Comparison of ENCODE assay signal across 8 mouse cellular contexts in genomic region chr17:15065391-15066024, GRCm38 (mm10). TPM values are rescaled to one million over a fixed set of nuclear protein-coding genes. Genes with fewer than 3 reads are reported as not detected.
DNase-seq lines count a peak whose midpoint lies in the region; ATAC-seq and TF ChIP-seq lines count a peak whose summit lies in the region.

No protein-coding gene starts in this region.

- no peaks in the 10 kb centered on the region for H3K9me3 ChIP-seq in liver, embryonic 14.5 days (ENCODE audit: control insufficient read depth, low read length)
- no peaks in the 10 kb centered on the region for H3K9me3 ChIP-seq in neural tube, embryonic 14.5 days (ENCODE audit: control insufficient read depth, low read length)

- peak; percentile 18 to 24 for DNase-seq in B cell, adult 2 months
- peak; percentile 67 to 69 for DNase-seq in adrenal gland, adult 18-20 months (ENCODE audit: low spot score in 2 of 2)
- peak; percentile 70 for DNase-seq in embryo, embryonic 11.5 days (ENCODE audit: low read depth, low spot score)
- DNase-seq in heart, adult 2 months: peak; percentile 63 to 69
- DNase-seq in kidney, adult 2 months: peak; percentile 80
- DNase-seq in liver, embryonic 14.5 days (ENCODE audit: low read depth in 3 of 3, low spot score in 3 of 3): peak in 2 of 3 experiments; percentile 22 to 35

- H3K27ac ChIP-seq in heart, adult 2 months: no peak overlapping the region
- no peak overlapping the region for H3K27ac ChIP-seq in kidney, adult 2 months (ENCODE audit: insufficient read depth, low read depth, low read length)
- no peak overlapping the region for H3K27ac ChIP-seq in liver, embryonic 14.5 days
- peak overlapping the region; percentile 50 for H3K27ac ChIP-seq in neural tube, embryonic 14.5 days (ENCODE audit: low read depth, low read length)

- 40% methylated on average over 13 of the region's 13 CpGs for WGBS in heart, adult 2 months
- WGBS in kidney, adult 2 months: 43% methylated on average over 13 of the region's 13 CpGs
- WGBS in liver, embryonic 14.5 days (ENCODE audit: insufficient replicate concordance): 44% methylated on average over 13 of the region's 13 CpGs
- WGBS in neural tube, embryonic 14.5 days: 46% methylated on average over 13 of the region's 13 CpGs

- H3K79me2 ChIP-seq in heart, adult 2 months (replicated peaks; ENCODE audit: control insufficient read depth, insufficient read depth, low read length): no peaks in the 10 kb centered on the region

- peak; percentile 76 for TF ChIP-seq EP300 in heart, adult 2 months (IDR thresholded peaks at IDR 0.05; ENCODE audit: insufficient read depth, low read depth, low read length)
- TF ChIP-seq EP300 in liver, embryonic 14.5 days (IDR thresholded peaks at IDR 0.05; ENCODE audit: low read depth): no peak

- TF ChIP-seq POLR2A in heart, adult 2 months (IDR thresholded peaks at IDR 0.05; ENCODE audit: insufficient read depth, low read depth, low read length): no peak
- no peak for TF ChIP-seq POLR2A in kidney, adult 2 months (IDR thresholded peaks at IDR 0.05; ENCODE audit: low read depth, low read length)

- peaks cover 7% of the 10 kb centered on the region for H3K4me1 ChIP-seq in heart, adult 2 months (ENCODE audit: control insufficient read depth, insufficient read depth, low read length)
- peaks cover 6% of the 10 kb centered on the region; the same call in 1 of the 2 replicates for H3K4me1 ChIP-seq in kidney, adult 2 months (ENCODE audit: control insufficient read depth, insufficient read depth, low read length)
- H3K4me1 ChIP-seq in liver, embryonic 14.5 days (replicated peaks; ENCODE audit: control insufficient read depth in 2 of 2, insufficient read depth in 2 of 2, low read length in 1 of 2): peaks cover 0 to 17% of the 10 kb centered on the region in 2 experiments; a peak in 2 of 4 replicates
- H3K4me1 ChIP-seq in neural tube, embryonic 14.5 days (ENCODE audit: control insufficient read depth, insufficient read depth, low read length): no peaks in the 10 kb centered on the region; the same call in 1 of the 2 replicates

- no peak overlapping the region for H3K4me3 ChIP-seq in heart, adult 2 months
- no peak overlapping the region for H3K4me3 ChIP-seq in kidney, adult 2 months (ENCODE audit: insufficient read depth, low read depth, low read length)
- H3K4me3 ChIP-seq in liver, embryonic 14.5 days (ENCODE audit: insufficient read depth in 1 of 2, low read depth in 2 of 2, low read length in 2 of 2): no peak overlapping the region
- 0 out of 2 replicates have a peak overlapping the region, but pooled peaks have one; percentile 8 for H3K4me3 ChIP-seq in neural tube, embryonic 14.5 days (ENCODE audit: low read depth, low read length)

- intact Hi-C loops in heart, adult 2 months (cut with DNase I): loop anchor here (1.0 to 5.0 kb wide), 5 partner anchors 127 to 402 kb away; partner anchors contain the start of gene Fam120b

- H3K27me3 ChIP-seq in heart, adult 2 months (ENCODE audit: control insufficient read depth, insufficient read depth, low read length): no peaks in the 10 kb centered on the region
- H3K27me3 ChIP-seq in kidney, adult 2 months (replicated peaks; ENCODE audit: control insufficient read depth, insufficient read depth, low read length): no peaks in the 10 kb centered on the region
- no peaks in the 10 kb centered on the region for H3K27me3 ChIP-seq in liver, embryonic 14.5 days (ENCODE audit: control insufficient read depth, insufficient read depth, low read length)
- H3K27me3 ChIP-seq in neural tube, embryonic 14.5 days (ENCODE audit: control insufficient read depth, insufficient read depth, low read length): no peaks in the 10 kb centered on the region

- TF ChIP-seq CTCF in heart, adult 2 months (IDR thresholded peaks at IDR 0.05): peak; percentile 92
- TF ChIP-seq CTCF in kidney, adult 2 months (conservative IDR thresholded peaks at IDR 0.05; ENCODE audit: insufficient read depth, insufficient read length, low read depth, low read length): peak; percentile 76
- peak; percentile 73 for TF ChIP-seq CTCF in liver, embryonic 14.5 days (IDR thresholded peaks at IDR 0.05; ENCODE audit: low read depth)

- ATAC-seq in liver, embryonic 14.5 days (ENCODE audit: insufficient read depth): no peak
- ATAC-seq in neural tube, embryonic 14.5 days (ENCODE audit: low read depth): peak; percentile 84
- ATAC-seq in monocyte, adult 5-6 weeks (replicated peaks; ENCODE audit: insufficient number of reproducible peaks, low FRiP score, low TSS enrichment, poor library complexity, severe bottlenecking): no peak

- H3K36me3 ChIP-seq in heart, adult 2 months (ENCODE audit: control insufficient read depth, insufficient read depth, low read length): no peaks in the 10 kb centered on the region
- no peaks in the 10 kb centered on the region; the same call in 1 of the 2 replicates for H3K36me3 ChIP-seq in kidney, adult 2 months (ENCODE audit: control insufficient read depth, insufficient read depth, low read length)
- H3K36me3 ChIP-seq in liver, embryonic 14.5 days (replicated peaks; ENCODE audit: control insufficient read depth, insufficient read depth, low read depth): no peaks in the 10 kb centered on the region; the same call in none of the 2 replicates
- H3K36me3 ChIP-seq in neural tube, embryonic 14.5 days (ENCODE audit: control insufficient read depth, insufficient read depth, low read length): 0 out of 2 replicates have a peak, but pooled peaks cover 11% of the 10 kb centered on the region

- H3K9ac ChIP-seq in heart, adult 2 months (ENCODE audit: low read depth, low read length): no peak overlapping the region
- H3K9ac ChIP-seq in liver, embryonic 14.5 days (replicated peaks): no peak overlapping the region
- H3K9ac ChIP-seq in neural tube, embryonic 14.5 days (replicated peaks; ENCODE audit: low read depth, low read length): no peak overlapping the region; the same call in 1 of the 2 replicates

- no peak overlapping the region for H3K4me2 ChIP-seq in liver, embryonic 14.5 days (ENCODE audit: low read depth)
- peak overlapping the region; percentile 41 for H3K4me2 ChIP-seq in neural tube, embryonic 14.5 days (ENCODE audit: low read depth, low read length)

RNA-seq across cellular contexts. Expression of gene Gm3448, which starts 24.2 kb away (rescaled TPM):
- 1 to 10 TPM; 5.4 to 5.6 TPM for total RNA-seq in adrenal gland, adult 18-20 months (2021)
- total RNA-seq in heart, adult 2 months (2021): 1 to 10 TPM; 1.0 TPM
- 0.84 and 1.00 TPM in 2 replicates for polyA plus RNA-seq in heart, adult 2 months (2012; rRNA removed)
- polyA plus RNA-seq in kidney, adult 2 months (2012; rRNA removed): 0.88 and 1.1 TPM in 2 replicates
- 1.4 and 1.7 TPM in 2 replicates for polyA plus RNA-seq in liver, embryonic 14.5 days (2012; rRNA removed)
- 3.6 and 4.0 TPM in 2 replicates for polyA plus RNA-seq in liver, embryonic 14.5 days (2014; fragmentation: Nextera tagmentation; extraction: Ambion mirVana)
- 2.6 and 4.2 TPM in 2 replicates for polyA plus RNA-seq in neural tube, embryonic 14.5 days (2014; fragmentation: Nextera tagmentation; extraction: Ambion mirVana)
- total RNA-seq in monocyte, adult 5-6 weeks (2017): 11.6 to 15.3 TPM (median 14.7 TPM) in 3 replicates

RNA-seq across cellular contexts. Expression of gene Tcte3, which starts 24.2 kb away (rescaled TPM):
- total RNA-seq in adrenal gland, adult 18-20 months (2021): 1 to 10 TPM in 1 of 2 experiments, under 1 TPM in 1; 0.99 to 2.6 TPM
- total RNA-seq in heart, adult 2 months (2021): under 1 TPM in 1 of 2 experiments, not detected in 1; 0.52 TPM
- 1.6 TPM in 1 of 2 replicates, not detected in the other for polyA plus RNA-seq in heart, adult 2 months (2012; rRNA removed)
- not detected in 2 replicates for polyA plus RNA-seq in kidney, adult 2 months (2012; rRNA removed)
- 0.94 and 1.3 TPM in 2 replicates for polyA plus RNA-seq in liver, embryonic 14.5 days (2012; rRNA removed)
- 2.1 and 2.9 TPM in 2 replicates for polyA plus RNA-seq in liver, embryonic 14.5 days (2014; fragmentation: Nextera tagmentation; extraction: Ambion mirVana)
- 0.68 TPM in 1 of 2 replicates, not detected in the other for polyA plus RNA-seq in neural tube, embryonic 14.5 days (2014; fragmentation: Nextera tagmentation; extraction: Ambion mirVana)
- 0.75 to 1.7 TPM in 2 of 3 replicates, not detected in the other for total RNA-seq in monocyte, adult 5-6 weeks (2017)

RNA-seq across cellular contexts. Expression of gene Ermard, which starts 24.5 kb away (rescaled TPM):
- 10 to 100 TPM; 40.0 to 48.1 TPM for total RNA-seq in adrenal gland, adult 18-20 months (2021)
- 10 to 100 TPM; 23.6 to 25.8 TPM for total RNA-seq in heart, adult 2 months (2021)
- 34.4 and 38.6 TPM in 2 replicates for polyA plus RNA-seq in heart, adult 2 months (2012; rRNA removed)
- 40.6 and 42.7 TPM in 2 replicates for polyA plus RNA-seq in kidney, adult 2 months (2012; rRNA removed)
- polyA plus RNA-seq in liver, embryonic 14.5 days (2012; rRNA removed): 14.6 and 21.3 TPM in 2 replicates
- 16.3 and 16.9 TPM in 2 replicates for polyA plus RNA-seq in liver, embryonic 14.5 days (2014; fragmentation: Nextera tagmentation; extraction: Ambion mirVana)
- polyA plus RNA-seq in neural tube, embryonic 14.5 days (2014; fragmentation: Nextera tagmentation; extraction: Ambion mirVana): 88.5 and 99.2 TPM in 2 replicates
- 95.1 to 106 TPM (median 98.2 TPM) in 3 replicates for total RNA-seq in monocyte, adult 5-6 weeks (2017)

RNA-seq across cellular contexts. Expression of gene Gm3435, which starts 55.5 kb away (rescaled TPM):
- 1 to 10 TPM; 2.6 to 5.0 TPM for total RNA-seq in adrenal gland, adult 18-20 months (2021)
- 1 to 10 TPM in 1 of 2 experiments, under 1 TPM in 1; 0.70 to 1.5 TPM for total RNA-seq in heart, adult 2 months (2021)
- 1.5 TPM in 2 replicates for polyA plus RNA-seq in heart, adult 2 months (2012; rRNA removed)
- 1.6 and 3.7 TPM in 2 replicates for polyA plus RNA-seq in kidney, adult 2 months (2012; rRNA removed)
- polyA plus RNA-seq in liver, embryonic 14.5 days (2012; rRNA removed): 1.0 and 2.7 TPM in 2 replicates
- 2.6 and 3.1 TPM in 2 replicates for polyA plus RNA-seq in liver, embryonic 14.5 days (2014; fragmentation: Nextera tagmentation; extraction: Ambion mirVana)
- 4.6 and 6.6 TPM in 2 replicates for polyA plus RNA-seq in neural tube, embryonic 14.5 days (2014; fragmentation: Nextera tagmentation; extraction: Ambion mirVana)
- 3.3 to 5.3 TPM (median 3.9 TPM) in 3 replicates for total RNA-seq in monocyte, adult 5-6 weeks (2017)

Comparison
In these comparisons a context has a peak if more than half of its experiments do, and no peak if none do; other contexts are left out.
1. DNase-seq: peak in every context shown above with its lines; median percentile 80 in kidney, adult 2 months; 70 in embryo, embryonic 11.5 days; 68 in adrenal gland, adult 18-20 months; 66 in heart, adult 2 months; 28 in liver, embryonic 14.5 days; 21 in B cell, adult 2 months.